Mouse (Mus musculus) central nervous system, embryonic 18 days (tissue): ENCODE measurements around the gene Gm14393. TPM values are rescaled to one million over a fixed set of nuclear protein-coding genes. Genes with fewer than 3 reads are reported as not detected.

ENCODE experiments used
- polyA plus RNA-seq: library from polyadenylated mRNA; depleted of rRNA; stranded (reverse); fragments of >200 nt; gene quantifications from 2 replicates; pipeline ENCODE4 v1.2.3, GENCODE M21; 2012; rRNA removed

The Gm14393 gene
- 0.21 and 0.36 TPM in 2 replicates for polyA plus RNA-seq

DNA sequence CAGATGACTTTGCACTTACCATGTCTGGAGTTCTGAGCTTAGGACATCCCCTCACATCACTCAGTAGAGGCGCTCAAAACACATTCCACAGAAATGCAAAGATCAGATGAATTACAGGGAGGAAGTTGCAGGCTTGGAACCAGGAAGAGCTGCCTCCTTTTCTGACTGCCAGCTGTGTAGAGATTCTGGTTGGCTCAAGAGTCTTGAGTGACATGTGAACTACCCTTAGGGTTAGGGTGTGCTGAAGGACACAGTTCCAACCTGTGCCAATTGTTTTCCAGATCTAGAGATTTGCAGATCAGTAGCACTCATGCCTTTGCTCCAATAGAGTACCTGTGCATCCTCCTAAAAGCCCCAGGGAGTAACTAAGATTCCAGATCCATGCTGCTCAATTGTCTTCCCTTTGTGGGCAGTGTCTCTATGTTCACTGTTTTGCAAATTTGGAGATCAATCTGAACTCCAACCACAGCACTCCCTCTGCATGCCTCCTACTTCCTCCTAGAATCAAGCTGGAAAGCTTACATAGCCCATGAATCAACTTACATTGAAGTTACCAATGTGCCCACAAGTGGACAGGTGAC, at the start of gene Gm14393:
Gene Gm14393 (minus strand): TSS at position 101 of the 581 bp plus-strand sequence.

Other genes starting within 250 kb of the Gm14393 start
- 0.09 and 0.11 TPM in 2 replicates for gene Gm14444, start 57.5 kb downstream of the Gm14393 start, polyA plus RNA-seq
- gene Gm14399, start 74.2 kb upstream of the Gm14393 start, polyA plus RNA-seq, result 10.1 and 13.0 TPM in 2 replicates
- 2.2 and 2.3 TPM in 2 replicates for gene Gm14443, start 108.1 kb upstream of the Gm14393 start, polyA plus RNA-seq
- 18.2 and 20.8 TPM in 2 replicates for gene Gm14391, start 139.1 kb upstream of the Gm14393 start, polyA plus RNA-seq
- gene Gm14440, start 207.3 kb upstream of the Gm14393 start, polyA plus RNA-seq, result not detected in 2 replicates